Mouse (Mus musculus): ENCODE data around the gene Ets1. TPM values are rescaled to one million over a fixed set of nuclear protein-coding genes. Genes with fewer than 3 reads are reported as not detected.

Ets1 gene
- polyA plus RNA-seq, 1 experiment from 2014 or later, result 18.1 TPM

DNA sequence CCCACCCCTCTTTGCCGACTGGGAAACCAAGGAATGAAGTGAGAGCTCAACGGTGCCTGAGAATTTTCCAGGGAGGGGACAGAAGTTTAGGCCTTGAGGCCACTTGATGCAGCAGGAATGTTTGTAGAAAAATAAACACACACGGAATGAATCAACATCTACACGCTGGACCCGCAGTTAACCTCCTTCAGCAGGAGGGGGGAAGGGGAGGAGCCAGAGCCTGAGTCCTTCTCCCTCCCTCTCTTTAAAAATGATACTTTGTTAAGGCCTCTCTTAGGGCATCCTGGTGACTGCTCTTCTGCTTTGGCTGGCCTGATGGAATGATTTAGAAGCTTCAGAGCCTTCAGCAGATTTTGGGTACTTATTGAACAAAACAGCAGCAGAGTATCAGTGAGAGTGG, 73.3 kb downstream of the Ets1 start:
- ATAC-seq, result no peak
- Histone ChIP-seq H3K4me3 (ENCODE audit: low read depth, low read length) (no peak overlapping the region), H3K9ac (replicated peaks) (no peak overlapping the region), H3K27ac (ENCODE audit: low read depth) (peak overlapping the region; percentile 35), H3K36me3 (replicated peaks; ENCODE audit: insufficient read depth, low read length) (no peaks in the 10 kb centered on the region; the same call in 1 of the 2 replicates), H3K4me1 (ENCODE audit: insufficient read depth) (peaks cover 38% of the 10 kb centered on the region), H3K27me3 (ENCODE audit: insufficient read depth, low read length) (no peaks in the 10 kb centered on the region), H3K4me2 (ENCODE audit: low read depth, low read length) (peak overlapping the region; percentile 36; the same call in 1 of the 2 replicates), H3K9me3 (ENCODE audit: low read length) (no peaks in the 10 kb centered on the region)
- WGBS (ENCODE audit: insufficient replicate concordance), result 7% methylated on average over 5 of the region's 5 CpGs
- no peak for DNase-seq
- TF ChIP-seq EP300 (IDR thresholded peaks at IDR 0.05; ENCODE audit: low read depth) (no peak), CTCF (IDR thresholded peaks at IDR 0.05; ENCODE audit: low read depth) (no peak)

DNA sequence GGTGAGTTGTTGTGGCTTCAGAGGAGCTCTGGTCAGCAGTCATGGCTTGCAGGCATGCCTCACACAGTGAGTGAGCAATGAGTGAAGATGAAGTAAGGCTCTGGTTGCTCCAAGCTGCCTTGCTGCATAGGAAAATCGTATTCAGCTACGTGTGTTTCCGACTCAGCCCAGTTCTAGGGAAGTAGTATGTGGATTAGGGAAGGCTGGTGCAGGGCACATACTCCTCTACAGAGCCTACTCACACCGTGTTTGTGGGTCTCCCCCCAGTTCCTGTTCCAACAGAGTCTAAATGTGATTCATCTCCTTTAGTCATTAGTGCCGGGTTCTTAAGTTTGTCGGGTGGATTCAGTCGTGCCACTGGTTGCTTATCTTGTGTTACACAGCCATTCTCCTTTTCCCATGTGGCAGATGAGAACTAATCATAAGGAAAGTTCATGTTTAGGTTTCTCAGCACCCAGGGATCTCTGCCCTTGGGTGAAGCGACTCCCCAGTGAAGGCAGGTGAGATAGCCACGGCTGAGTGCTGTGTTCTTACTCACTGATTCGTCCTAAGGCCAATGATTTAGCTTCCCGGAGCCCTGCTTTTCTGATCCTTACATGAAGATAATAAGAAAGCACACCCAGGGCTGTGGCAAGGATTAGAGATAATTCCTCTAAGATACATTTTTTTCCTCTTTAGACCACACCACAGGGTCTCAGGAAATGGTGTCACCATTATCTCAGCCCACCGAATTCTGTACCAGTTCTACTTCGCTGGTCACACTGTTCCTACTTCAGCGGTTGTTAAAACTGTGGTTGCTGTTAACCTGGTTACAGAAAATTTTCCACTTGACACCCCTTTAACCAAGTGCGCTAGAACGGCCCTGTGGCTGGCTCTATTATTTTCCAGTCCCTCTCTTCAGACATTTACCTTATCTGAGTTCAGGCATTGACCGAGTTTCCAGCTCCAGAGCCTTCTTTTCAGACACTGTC, 74.0 kb downstream of the Ets1 start:
- DNase-seq (no peak), ATAC-seq (peak; percentile 37; the same call in 1 of the 2 replicates)
- Histone ChIP-seq H3K9ac (replicated peaks) (no peak overlapping the region), H3K36me3 (replicated peaks; ENCODE audit: insufficient read depth, low read length) (no peaks in the 10 kb centered on the region; the same call in 1 of the 2 replicates), H3K9me3 (ENCODE audit: low read length) (no peaks in the 10 kb centered on the region), H3K27ac (ENCODE audit: low read depth) (peak overlapping the region; percentile 35), H3K27me3 (ENCODE audit: insufficient read depth, low read length) (no peaks in the 10 kb centered on the region), H3K4me1 (ENCODE audit: insufficient read depth) (peaks cover 43% of the 10 kb centered on the region), H3K4me2 (ENCODE audit: low read depth, low read length) (peak overlapping the region; percentile 36; the same call in 1 of the 2 replicates), H3K4me3 (ENCODE audit: low read depth, low read length) (no peak overlapping the region)
- no peak for TF ChIP-seq CTCF (IDR thresholded peaks at IDR 0.05; ENCODE audit: low read depth)
- no peak for TF ChIP-seq EP300 (IDR thresholded peaks at IDR 0.05; ENCODE audit: low read depth)
- WGBS (ENCODE audit: insufficient replicate concordance), result 35% methylated on average over 17 of the region's 17 CpGs

DNA sequence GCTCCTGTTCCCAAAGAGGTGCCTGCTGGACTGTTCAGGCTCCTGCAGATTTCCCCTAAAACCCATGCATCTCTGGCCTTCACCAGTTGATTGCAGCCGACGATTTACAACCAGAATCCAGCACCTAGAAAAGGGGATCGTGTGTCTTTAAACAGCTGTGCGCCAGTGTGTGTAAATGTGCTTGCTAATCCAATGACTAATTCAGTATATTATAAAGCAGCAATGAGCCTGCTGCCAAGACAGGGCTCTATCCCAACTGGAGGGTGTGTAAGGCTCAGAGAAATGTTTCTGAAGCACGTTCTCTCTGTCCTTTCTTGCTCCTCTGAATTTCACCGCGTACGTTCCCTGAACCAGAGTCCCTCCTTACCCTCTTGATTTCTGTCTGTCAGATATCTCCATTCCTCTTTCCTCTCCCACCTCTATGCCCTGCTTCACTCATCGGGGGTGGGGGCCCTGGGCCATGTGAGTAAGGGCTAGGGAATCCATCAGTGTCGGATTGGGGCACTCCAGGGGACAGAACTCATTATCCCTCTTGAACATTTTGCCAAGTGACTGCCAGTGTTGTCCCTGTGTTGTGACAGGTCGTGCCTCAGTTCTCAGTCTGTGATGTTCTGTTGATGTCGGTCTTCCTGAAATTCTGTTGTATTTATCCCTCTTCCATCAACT, 75.1 kb downstream of the Ets1 start:
- Histone ChIP-seq H3K9ac (replicated peaks) (no peak overlapping the region; the same call in 1 of the 2 replicates), H3K27ac (ENCODE audit: low read depth) (peak overlapping the region; percentile 5; the same call in 1 of the 2 replicates), H3K27me3 (ENCODE audit: insufficient read depth, low read length) (no peaks in the 10 kb centered on the region), H3K36me3 (replicated peaks; ENCODE audit: insufficient read depth, low read length) (no peaks in the 10 kb centered on the region; the same call in none of the 2 replicates), H3K4me3 (ENCODE audit: low read depth, low read length) (no peak overlapping the region), H3K4me2 (ENCODE audit: low read depth, low read length) (no peak overlapping the region), H3K9me3 (ENCODE audit: low read length) (no peaks in the 10 kb centered on the region), H3K4me1 (ENCODE audit: insufficient read depth) (peaks cover 46% of the 10 kb centered on the region)
- DNase-seq (no peak), ATAC-seq (no peak)
- TF ChIP-seq EP300 (IDR thresholded peaks at IDR 0.05; ENCODE audit: low read depth), result no peak
- no peak for TF ChIP-seq CTCF (IDR thresholded peaks at IDR 0.05; ENCODE audit: low read depth)
- 66% methylated on average over 12 of the region's 12 CpGs for WGBS (ENCODE audit: insufficient replicate concordance)

DNA sequence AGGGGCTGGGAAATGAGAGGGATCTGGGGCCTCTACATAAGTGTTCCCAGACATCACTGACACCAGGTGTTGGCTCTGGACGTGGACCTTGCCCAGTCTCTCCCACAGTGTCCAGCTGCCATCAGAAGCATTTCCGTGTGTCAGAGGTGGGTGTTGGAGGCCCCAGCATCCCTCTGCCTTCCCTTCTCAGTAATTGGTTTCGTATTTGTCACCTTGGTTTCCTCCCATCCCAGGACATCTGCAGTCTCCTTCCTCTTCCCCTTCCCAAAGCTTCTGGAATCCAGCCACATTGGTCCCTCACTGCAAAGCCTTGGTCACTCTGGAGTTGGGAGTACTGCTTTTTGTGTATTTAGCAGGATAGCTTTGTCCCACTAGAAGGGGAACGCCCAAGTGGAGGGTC, 75.7 kb downstream of the Ets1 start:
- Histone ChIP-seq H3K9ac (replicated peaks) (no peak overlapping the region), H3K4me3 (ENCODE audit: low read depth, low read length) (no peak overlapping the region), H3K4me1 (ENCODE audit: insufficient read depth) (peaks cover 46% of the 10 kb centered on the region), H3K27ac (ENCODE audit: low read depth) (no peak overlapping the region), H3K9me3 (ENCODE audit: low read length) (no peaks in the 10 kb centered on the region), H3K4me2 (ENCODE audit: low read depth, low read length) (no peak overlapping the region), H3K36me3 (replicated peaks; ENCODE audit: insufficient read depth, low read length) (no peaks in the 10 kb centered on the region; the same call in none of the 2 replicates), H3K27me3 (ENCODE audit: insufficient read depth, low read length) (no peaks in the 10 kb centered on the region)
- 59% methylated on average over 4 of the region's 4 CpGs for WGBS (ENCODE audit: insufficient replicate concordance)
- DNase-seq (no peak), ATAC-seq (no peak)
- TF ChIP-seq EP300 (IDR thresholded peaks at IDR 0.05; ENCODE audit: low read depth) (no peak), CTCF (IDR thresholded peaks at IDR 0.05; ENCODE audit: low read depth) (no peak)

DNA sequence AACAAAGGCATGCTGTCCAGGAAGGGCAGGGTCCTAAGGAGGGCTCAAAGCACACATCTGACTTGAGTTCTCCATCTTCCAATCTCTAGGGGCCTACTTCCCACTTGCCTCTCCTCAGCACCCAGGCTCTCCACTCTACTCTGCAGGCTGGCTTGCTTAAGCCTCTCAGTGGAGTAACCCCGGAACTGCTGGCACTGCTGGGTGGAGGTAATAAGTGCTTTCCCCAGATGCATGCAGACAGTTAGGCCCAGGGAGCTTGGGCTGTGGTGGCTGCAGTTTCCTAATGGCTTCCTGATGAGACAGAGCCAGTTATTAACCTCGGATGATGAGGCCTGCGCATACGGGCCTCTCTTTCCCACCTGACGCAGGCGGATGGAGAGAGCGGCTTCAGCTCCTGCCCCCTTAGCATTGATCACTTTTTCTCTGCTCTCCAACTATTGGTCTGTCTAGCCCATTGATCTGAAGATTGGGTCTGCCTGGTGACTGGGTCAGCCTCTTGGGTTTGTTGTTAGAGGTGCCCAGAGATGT, 76.4 kb downstream of the Ets1 start:
- Histone ChIP-seq H3K9me3 (ENCODE audit: low read length) (no peaks in the 10 kb centered on the region), H3K27me3 (ENCODE audit: insufficient read depth, low read length) (no peaks in the 10 kb centered on the region), H3K4me3 (ENCODE audit: low read depth, low read length) (no peak overlapping the region), H3K4me2 (ENCODE audit: low read depth, low read length) (no peak overlapping the region), H3K27ac (ENCODE audit: low read depth) (no peak overlapping the region), H3K36me3 (replicated peaks; ENCODE audit: insufficient read depth, low read length) (no peaks in the 10 kb centered on the region; the same call in none of the 2 replicates), H3K9ac (replicated peaks) (no peak overlapping the region), H3K4me1 (ENCODE audit: insufficient read depth) (peaks cover 51% of the 10 kb centered on the region)
- DNase-seq (peak; percentile 33), ATAC-seq (no peak)
- TF ChIP-seq EP300 (IDR thresholded peaks at IDR 0.05; ENCODE audit: low read depth) (no peak), CTCF (IDR thresholded peaks at IDR 0.05; ENCODE audit: low read depth) (no peak)
- 67% methylated on average over 7 of the region's 7 CpGs for WGBS (ENCODE audit: insufficient replicate concordance)

DNA sequence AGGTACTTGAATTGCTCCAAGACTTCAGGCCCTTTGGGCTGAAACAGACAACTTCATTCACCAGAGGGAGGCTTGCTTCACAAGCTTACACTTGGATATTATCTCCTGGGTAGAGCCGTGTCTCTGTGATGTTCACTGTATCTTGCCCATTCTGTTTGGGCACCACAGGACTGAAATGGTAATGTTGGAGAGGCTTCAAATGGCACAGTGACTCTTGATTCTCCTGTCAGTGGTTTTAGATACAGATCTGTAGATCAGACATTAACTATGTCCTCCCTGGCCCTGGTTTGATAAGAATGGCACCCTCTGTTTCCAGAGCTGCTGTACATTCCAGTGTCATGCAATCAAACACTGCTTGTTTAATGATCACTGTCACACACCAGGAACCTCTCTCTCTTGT, 77.1 kb downstream of the Ets1 start:
- no peak overlapping the region for H3K9ac ChIP-seq (replicated peaks)
- ATAC-seq (no peak), DNase-seq (no peak)
- H3K9me3 ChIP-seq (ENCODE audit: low read length), result no peaks in the 10 kb centered on the region
- no peaks in the 10 kb centered on the region for H3K27me3 ChIP-seq (ENCODE audit: insufficient read depth, low read length)
- no peaks in the 10 kb centered on the region; the same call in none of the 2 replicates for H3K36me3 ChIP-seq (replicated peaks; ENCODE audit: insufficient read depth, low read length)
- WGBS (ENCODE audit: insufficient replicate concordance), result 63% methylated on average over 1 of the region's 1 CpGs
- peaks cover 57% of the 10 kb centered on the region for H3K4me1 ChIP-seq (ENCODE audit: insufficient read depth)
- TF ChIP-seq EP300 (IDR thresholded peaks at IDR 0.05; ENCODE audit: low read depth), result no peak
- no peak for TF ChIP-seq CTCF (IDR thresholded peaks at IDR 0.05; ENCODE audit: low read depth)
- no peak overlapping the region for H3K27ac ChIP-seq (ENCODE audit: low read depth)
- H3K4me2 ChIP-seq (ENCODE audit: low read depth, low read length), result no peak overlapping the region
- H3K4me3 ChIP-seq (ENCODE audit: low read depth, low read length), result no peak overlapping the region
